Mouse (Mus musculus) C2C12 (cell line): Measurements from ENCODE around the gene Wdr25.

Experiments used
- CEBPB ChIP-seq: IDR thresholded peaks from one replicate; pipeline ENCODE4 v1.6.1; 2011; ENCODE audit warnings: low read depth, mild to moderate bottlenecking, control low read depth, moderate library complexity
- CTCF ChIP-seq: IDR thresholded peaks from one replicate; pipeline ENCODE4 v1.5.1; 2011; ENCODE audit not compliant: control insufficient read depth, insufficient read depth, insufficient read length
- MAX ChIP-seq: IDR thresholded peaks from one replicate; pipeline ENCODE4 v1.6.1; 2011; ENCODE audit warnings: mild to moderate bottlenecking, control low read depth

GRCm38 (mm10) chr12:108985025-108985424, 91.6 kb downstream of the Wdr25 start:
- no peak for TF ChIP-seq CTCF
- TF ChIP-seq CEBPB = no peak
- no peak for TF ChIP-seq MAX
